Mouse (Mus musculus) cerebellum, adult 9-11 months (tissue): ENCODE results near the gene Elp4.

Experiments
- DNase-seq: peaks from one replicate; pipeline ENCODE4 v3.0.0; 2022

Elp4 gene

DNA sequence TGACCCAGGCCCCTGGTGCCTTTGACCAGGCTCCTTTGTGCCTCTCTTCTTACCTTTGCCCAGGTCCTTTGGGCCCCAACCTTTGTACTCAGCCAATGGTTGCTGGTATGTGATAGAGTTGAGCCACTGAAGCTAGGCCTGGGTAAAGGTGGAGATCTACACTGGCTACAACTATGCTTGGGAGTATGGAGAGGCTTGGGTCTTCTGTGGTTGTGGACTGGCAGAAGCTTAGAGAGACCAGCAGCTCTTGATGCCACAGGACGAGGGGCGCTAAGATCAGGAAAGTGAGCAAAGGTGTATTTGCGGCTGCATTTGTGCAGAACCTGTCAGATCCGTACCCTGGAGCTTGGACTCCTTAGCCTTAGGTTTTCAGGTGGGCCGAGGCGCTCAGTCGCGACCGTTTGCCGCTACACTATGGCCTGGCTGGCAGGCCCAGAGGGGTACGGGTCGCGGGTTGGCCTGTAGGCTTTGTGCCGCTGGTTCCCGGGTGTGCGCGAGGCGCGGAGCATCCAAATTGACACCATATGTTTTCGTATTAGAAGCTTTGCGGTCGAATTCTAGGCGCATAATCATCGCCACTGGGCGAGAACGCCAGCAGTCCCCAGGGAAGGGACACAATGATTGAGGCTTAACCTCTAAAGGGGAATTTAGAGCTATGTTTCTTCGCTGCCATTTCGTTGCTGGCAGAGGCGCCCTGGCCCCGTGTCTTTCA, 223.2 kb downstream of the Elp4 start:
- peak; percentile 67 for DNase-seq

DNA sequence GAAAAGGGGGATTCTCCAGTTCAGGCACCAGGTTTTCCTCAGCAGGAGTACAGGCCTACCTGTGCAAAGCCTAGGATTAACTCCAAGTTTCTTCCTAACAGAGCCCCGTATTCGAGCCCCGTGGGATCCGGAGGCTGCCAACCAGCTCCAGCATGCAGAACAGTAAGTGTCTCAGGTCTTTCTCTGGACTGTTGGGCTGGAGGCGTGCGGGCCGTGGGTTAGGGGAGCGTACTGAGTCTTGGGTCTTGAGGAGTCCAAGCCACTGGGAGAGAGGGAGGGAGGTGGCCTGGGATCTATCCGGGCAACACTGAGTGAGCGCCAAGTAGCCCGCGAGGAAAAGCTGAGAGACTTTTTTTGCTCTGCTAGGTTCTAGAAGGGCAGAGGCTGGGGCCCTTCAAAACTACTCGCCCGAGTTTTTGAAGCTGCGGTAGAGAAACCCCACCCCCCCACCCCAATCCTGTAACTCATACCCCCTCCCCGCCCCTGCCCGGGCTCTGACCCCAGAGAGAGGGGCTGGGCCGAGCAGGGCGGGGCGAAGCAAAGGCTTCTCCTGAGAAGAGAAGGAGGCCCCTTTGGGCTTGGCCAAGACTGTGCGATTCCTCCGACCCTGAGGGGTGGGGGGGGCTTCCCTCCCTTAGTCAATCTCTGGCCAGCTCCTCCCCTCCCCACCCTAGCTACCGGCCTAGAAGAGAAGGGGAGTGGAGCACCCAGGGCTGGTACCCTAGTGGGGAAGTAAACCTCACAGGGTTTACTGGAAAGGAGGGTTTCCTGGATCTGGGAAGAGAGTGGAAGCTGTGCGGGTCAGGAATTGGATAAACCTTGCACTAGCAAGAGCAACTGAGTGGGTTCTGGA, 224.0 kb downstream of the Elp4 start:
- peak; percentile 68 for DNase-seq

DNA sequence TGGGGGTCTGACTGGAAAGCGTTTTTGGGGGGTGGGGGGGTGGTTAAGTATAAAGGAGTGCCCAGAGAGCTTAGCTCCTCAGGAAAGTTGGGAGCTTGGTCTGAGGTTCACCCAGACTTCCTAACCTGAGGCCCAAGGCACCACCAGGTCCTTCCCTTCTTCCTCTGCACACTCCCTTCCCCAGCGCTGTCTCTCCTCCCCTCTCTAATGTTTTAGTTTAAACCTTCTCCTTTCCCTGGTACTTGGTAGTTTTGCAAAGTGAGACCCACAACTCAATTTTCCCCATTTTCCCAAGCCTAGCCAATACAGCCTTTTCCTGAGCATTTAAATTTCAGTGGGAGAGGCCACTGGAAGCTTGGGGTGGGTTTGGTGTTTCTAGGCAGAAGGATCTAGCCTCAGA, 225.0 kb downstream of the Elp4 start:
- DNase-seq, result no peak

DNA sequence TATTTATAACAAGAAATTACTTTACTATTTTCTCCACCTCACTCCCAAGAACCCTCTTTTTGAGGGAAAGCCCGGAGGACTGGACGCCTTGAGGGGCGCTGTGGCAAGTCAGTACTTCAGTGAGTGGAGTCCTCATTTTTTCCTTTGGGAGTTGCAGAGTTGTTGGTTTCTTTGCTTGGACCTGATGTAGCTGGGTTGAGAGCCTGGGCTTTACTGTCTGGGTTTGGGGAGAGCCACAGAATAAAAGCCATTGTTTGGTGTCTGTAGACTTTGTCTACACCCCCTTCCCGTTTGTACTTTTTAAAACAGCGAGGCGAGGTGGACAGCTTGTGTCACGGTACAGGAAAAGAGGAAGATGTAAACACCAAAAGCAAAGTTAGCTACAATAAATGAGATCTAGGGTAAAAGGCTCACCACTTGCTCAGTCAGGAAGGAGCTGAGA, 225.5 kb downstream of the Elp4 start:
- DNase-seq, result peak; percentile 25

DNA sequence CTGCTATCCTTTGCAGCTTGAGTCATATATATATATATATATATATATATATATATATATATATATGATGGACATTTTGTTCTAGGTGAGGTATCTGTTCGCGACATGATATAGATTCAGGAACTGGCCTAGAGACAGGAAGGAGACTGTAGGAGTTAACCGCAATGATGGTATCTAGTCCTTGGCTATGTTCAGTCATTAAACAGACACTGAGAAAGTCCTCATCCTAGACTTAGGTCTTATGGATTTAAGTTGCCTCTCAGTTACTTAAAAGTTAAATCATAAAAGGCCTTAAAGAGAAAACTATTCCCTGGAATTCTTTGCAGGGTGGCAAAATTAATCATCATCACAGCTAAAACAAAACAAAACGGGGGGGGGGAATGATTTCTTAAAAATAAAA, 226.1 kb downstream of the Elp4 start:
- DNase-seq, result peak; percentile 9

DNA sequence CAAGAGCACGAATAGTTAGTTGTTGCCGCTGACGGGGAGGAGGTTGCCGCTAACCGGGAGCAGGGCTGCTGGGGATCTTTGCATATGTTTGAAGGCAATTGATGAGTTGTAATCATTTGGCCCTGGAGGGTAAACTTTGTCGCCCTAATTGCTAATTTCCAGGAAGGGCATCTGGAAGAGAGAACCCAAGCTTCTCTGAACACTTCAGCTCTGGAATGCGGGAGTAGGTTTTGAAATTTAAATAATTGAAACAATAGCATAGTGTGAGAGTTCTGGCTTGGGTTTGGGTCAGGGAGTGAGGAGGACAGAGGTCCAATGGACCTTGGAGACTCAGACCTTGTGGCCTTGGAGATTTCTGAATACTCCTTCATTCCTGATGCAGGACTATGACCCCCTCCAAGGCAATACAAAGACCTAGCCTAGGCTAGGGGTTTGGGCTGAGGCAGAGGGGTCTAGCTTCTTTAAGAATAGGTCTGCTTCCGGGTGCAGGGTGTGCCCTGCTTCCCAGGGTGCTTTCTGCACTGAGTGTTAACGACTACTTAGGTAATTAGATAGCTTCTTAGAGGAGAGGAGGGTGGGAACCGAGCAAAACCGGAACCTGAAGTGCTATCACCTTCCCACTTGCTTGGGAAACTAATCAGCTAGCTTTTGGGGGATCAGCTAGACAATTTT, 226.8 kb downstream of the Elp4 start:
- DNase-seq, result peak; percentile 28

DNA sequence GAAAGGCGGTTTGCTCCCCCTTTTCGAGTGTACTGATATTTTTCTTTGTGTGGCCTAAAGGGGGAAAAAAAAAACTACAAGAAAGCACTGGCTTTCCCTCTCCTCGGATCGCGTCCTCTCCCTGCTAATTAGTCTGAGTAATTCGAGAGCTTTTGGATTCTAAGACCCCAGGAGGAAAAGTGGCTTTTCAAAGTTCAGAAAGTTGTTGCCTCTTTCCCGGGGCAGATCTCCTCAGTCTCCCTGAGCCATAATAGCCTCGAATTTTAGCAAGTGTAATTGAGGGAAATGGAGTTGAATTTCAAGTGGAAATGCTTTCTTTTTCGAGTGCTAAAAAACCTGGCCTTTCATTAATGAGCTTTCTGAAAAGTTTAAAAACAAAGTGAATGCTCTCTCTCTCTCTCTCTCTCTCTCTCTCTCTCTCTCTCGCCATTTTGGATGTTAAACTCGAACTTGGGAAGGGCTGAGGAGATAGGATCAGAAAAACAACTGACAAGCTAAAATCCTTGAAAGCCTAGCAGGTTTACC, 227.4 kb downstream of the Elp4 start:
- DNase-seq, result no peak

DNA sequence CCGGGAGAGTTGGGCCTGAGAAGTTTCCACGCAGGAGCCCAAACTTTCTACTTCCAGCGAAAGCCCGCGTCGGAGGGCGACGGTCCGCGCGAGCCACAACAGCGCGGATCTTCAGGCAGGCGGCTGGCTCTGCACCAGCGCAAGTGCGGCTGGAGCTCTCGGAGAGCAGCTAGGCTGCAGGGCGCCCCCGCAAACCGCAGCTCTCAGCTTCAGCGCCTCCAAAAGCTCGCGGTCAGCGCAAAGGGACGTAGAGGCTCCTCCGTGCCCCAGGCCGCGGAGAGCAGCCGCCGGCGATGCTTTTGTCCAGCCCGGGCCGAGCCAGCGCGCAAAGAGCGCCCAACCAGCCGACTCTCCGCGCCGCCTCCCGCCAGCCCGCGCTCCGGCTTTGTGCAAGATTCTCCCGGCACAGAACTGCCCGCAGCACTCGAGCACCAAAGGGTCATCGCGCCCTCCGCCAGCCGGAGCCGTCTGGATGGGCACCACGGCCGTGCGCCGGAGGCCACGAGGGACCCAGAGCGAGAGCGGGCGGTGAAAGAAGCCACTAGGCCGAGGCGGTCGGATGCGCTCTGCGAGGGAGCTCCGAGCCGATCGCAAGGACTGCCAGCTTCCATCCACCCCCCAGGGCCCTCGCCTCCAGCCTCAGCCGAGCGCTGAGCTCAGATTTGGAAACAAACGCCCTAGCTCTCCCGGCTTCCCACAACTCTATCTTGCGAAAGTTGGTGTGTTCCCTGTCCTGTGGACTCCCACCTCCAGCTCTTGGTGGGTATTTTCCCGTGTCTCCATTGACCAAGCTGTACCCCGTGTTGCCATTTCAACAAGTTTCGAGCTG, 228.1 kb downstream of the Elp4 start:
- peak; percentile 67 for DNase-seq

DNA sequence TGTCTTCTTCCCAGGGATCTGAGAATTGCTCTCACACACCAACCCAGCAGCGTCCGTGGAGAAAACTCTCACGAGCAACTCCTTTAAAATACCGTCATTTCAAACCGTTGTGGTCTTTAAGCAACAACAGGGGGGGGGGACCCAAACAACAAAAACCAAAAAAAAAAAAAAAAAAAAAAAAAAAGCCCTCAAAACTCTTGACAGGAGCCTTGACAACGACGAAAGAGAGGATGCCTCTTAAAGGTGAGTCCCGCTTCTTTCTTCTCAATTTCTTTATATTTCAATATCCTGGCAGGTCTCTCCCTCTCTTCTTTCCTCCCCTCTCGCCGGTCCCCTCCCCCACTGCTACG, 228.7 kb downstream of the Elp4 start:
- DNase-seq, result no peak

DNA sequence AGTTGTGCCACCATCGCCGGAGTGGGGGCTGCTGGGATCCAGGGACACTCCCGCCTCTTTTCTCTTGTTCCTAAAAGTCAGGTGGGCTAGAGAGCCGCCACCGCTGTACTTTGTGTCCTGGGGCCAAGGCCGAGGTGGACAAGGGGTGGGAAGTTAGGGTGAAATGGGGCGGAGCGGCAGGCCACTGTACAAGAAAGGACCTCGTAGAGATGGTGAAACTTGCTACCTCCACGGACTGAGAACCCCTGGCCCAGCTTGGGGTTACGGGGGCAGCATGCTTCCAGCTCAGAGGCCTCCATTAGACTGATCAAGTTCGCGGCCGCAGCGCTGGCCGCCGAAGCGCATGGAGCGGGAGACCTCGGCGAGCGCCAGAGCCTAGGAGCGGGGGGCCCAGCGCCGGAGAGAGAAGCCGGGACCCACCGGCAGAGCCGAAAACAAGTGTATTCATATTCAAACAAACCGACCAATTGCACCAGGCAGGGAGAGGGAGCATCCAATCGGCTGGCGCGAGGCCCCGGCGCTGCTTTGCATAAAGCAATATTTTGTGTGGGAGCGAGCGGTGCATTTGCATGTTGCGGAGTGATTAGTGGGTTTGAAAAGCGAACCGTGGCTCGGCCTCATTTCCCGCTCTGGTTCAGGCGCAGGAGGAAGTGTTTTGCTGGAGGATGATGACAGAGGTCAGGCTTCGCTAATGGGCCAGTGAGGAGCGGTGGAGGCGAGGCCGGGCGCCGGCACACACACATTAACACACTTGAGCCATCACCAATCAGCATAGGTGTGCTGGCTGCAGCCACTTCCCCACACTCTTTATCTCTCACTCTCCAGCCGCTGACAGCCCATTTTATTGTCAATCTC, 229.3 kb downstream of the Elp4 start:
- DNase-seq, result peak; percentile 97

DNA sequence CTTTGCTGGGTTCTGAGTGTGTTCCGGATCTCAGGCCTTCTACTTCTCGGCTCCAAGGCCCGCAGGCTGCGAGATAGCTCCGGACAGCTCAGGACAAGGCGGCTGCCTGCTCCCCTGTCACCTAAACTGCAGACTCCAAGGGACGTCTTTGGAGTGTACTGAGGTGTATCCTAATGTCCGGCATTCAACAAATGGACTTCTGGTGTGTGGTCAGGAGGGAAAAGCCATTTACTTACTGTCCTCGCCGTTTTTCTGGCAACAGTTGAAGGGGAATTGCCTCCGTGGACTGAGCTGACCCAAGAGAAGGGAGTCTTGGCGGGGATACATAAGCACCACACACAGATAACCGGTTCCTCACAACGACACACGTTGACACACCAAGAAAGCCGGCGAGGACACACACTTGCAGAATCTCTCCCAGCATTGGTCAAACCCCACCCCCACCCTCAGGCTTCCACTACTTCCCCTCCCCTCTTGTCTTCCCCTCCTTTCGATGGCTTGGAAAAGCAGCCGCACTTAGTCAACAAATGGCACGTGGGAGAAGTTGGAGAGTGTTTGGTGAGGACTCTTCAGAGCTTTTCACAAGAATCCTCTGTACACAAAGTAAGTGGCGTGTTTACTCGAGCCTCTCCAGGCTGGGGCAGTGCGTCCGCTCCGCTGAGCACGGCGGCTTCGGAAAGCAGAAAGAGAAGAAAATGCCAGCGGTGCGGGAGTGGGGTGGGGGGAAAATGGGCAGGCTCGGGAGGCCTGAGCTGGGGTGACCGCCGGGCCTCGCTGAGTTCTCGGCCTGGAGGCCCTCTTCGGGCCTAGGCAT, 230.1 kb downstream of the Elp4 start:
- peak; percentile 75 for DNase-seq

DNA sequence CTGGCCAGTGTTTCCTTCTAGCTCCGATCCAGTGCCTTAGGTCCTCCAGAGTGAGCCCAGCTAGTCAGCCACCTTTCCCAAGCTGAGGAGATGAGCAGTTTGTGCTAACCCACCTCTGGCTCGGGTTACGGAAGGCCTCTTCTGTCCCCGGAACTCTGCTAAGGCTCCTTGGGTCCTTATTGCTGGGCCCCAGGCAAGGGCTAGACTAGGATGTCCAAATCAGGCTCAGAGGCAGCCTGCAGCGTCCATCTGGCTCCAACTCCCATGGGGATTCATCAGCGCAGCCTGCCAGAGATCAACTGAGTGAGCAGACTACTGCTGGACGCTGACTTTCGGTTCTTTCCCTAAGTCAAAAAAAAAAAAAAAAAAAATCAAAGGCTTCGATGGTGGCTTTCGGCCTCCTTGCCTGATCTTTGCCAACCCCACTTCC, 230.7 kb downstream of the Elp4 start:
- DNase-seq, result peak; percentile 86

DNA sequence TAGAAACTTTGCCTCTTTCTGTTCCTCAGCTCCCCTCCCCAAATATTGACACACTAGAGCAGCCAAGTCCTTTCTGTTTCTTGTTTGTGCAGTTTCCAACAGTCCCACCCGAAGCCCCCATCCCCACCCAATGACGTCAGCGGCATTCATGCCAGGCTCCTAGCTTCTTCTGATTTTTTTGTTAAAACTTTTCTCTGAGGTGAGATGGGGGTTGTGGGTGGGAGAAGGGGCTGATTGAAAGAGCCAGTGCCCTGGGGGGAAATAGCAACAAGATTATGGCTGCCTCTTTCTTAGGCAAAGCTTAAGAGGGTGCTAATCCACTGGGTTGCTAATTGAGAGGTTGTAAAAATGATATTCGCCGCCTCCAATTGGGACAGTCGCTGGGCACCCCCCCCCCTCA, 231.3 kb downstream of the Elp4 start:
- DNase-seq, result peak; percentile 67

DNA sequence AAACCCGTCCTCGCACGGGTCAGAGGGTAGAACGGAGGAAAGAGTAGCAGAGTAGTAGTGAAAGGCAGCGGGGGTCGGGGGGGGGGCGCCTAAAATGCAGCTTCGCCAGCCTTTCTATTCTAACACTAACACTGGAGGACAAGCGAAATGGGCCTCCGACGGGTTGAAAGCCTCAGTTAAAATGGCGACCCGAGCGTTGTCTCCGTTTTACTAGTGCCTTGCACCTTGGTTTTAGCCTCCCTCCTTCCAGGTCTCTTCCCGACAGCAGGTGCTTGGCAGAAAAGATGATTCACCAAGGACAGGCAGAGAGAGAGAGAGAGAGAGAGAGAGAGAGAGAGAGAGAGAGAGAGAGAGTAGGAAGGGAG, 231.8 kb downstream of the Elp4 start:
- DNase-seq, result peak; percentile 63

DNA sequence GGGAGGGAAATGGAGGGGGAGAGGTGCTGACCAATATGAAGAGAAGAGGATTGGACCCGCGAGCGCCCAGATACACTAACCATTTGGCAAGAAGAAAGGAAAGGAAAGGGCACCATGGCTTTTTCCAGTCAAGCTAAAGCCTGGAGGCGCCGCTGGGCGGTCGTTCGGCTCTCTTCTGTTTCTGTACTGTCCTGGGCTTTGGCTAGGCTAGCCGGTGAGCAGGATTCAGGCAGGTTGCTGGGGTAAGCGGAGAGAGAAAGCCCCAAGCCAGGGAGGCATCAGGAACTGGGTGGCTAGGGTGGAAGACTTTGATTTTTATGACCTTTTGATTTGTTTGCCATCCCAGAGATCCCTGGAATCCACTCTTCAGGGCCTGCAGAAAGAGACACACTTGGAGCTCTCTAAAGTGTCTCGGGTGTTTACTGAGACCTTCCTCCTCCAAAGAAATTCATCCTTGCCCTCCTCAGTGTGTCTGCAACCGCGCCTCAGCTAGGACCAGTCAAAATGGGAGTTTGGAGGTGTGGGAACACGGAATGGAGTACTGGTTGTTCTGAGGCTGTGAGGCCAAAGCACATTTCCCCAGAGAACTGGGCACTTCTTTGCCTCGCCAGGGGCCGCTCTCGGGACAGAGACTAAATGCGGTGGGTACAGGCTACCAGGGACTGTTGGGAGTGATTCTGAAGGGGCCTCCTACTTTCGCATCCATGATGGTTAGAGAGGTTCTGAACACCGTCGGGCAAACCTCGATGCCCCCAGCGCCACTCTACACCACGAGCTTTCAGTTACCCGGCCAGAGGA, 232.4 kb downstream of the Elp4 start:
- peak; percentile 65 for DNase-seq

DNA sequence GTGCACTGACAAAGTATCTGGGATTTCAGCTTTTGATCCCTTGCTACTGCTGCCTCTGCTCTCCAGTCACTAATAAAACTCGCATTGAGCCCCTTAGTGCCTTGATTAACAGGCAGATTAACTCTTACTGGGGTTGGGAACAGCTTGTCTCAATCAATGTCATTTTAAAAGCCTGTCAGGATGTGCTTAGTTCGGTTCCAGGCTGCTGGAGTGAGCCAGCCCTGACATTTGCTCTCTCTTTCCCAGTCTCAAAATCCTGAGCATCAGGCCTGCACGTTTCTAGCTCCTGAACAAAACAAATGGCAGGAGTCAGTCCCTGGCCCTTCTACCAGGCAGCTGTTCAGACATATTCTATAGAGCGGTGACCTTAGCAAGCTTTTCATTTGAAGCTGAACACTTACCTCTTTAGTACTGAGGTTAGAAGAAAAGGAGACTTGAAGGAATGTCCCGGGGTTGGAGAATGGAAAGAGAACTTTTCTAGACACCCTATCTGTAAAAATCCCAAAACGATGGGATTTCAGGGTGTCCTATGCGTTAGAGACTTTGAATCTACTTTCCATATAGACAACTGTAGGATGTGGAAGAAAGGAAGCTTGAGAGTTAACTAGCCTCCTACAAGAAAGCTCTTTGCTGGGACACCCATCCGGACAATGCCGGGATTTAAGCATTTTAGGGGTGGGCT, 233.1 kb downstream of the Elp4 start:
- peak; percentile 38 for DNase-seq

DNA sequence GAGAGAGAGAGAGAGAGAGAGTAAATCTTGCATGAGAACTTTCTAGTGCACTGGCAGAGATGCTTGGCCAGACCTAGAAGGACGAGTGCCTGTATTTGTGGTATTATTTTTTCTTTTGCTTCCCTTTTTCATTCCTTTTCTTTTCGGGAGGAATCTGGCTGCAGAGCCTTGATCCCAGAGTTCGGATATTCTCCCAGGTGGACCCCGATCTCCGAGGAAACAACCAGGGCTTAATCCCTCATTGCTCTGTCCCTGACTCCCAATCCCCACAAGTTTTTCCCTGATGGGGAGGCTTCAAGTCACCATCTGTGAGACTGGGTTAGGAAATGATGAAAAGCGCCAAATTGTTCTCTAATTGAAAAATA, 233.7 kb downstream of the Elp4 start:
- DNase-seq, result peak; percentile 36

DNA sequence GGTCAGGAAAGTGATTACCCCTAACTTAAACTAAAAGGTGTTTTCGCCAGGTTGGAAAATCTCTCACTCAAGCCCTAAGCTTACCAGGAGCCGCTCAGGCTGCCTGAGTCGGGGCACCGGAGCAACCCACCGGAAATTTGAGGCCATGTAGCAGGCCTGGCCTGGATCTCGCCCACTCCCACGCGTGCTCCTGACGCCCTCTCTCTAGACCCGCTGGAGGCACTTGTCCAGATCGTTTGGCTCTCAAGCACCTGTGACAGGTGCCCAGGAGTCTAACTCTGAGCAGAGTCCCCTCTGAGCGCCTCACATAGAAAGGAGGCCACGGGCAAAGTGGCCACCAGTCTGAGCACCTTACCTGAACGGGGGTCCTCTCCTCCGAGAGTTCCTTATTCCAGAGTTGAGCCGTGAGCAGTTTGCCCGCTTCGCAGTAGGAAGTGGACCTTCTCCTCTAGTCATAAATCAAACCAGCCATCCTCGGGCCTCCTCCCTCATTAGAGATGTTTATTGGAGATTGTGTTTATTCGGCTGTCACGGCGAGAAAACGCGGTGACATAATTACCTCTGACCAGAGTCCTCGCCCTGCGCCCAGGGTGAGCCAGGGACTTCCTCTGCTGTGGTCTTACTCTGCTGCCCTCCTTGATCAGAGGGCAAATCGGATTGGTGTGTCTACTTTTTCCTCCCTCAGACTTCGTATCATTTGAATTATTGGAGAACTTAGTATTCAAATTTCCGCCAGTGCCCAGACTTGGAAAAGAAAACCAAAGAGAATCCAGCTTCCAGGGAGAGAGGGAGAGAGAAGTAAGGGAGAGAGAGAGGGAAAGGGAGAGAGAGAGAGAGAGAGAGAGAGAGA, 234.3 kb downstream of the Elp4 start:
- DNase-seq, result peak; percentile 66
